Mouse (Mus musculus) urinary bladder, adult 18-20 months (tissue): Measurements from ENCODE around the gene Cd200r3.

Experiments used
- DNase-seq, 2 experiments: peaks; one replicate each; pipeline ENCODE4 v3.0.0; 2022; ENCODE audit warnings: low spot score in 2 of 2, mixed read lengths in 2 of 2

The Cd200r3 gene

DNA sequence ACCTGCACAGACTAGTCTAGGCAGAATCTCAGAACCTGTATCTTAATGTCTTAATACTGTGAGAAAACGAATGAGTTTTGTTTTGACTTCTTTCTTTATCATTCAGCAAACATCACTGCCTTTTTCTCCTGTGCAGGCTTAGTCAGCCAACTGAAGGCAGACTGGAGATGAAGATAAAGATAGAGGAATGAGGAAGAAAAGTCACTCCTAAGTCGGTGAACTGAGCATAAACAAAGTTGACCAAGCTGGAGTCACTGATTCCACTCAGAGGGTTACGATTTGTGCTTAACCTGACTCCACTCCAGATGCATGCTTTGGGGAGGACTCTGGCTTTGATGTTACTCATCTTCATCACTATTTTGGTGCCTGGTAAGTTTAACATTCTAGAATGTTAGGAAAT lies at the start of gene Cd200r3:
Gene Cd200r3 (plus strand): TSS at position 211 of the 400 bp plus-strand sequence.
- DNase-seq = peak in 1 of 2 experiments; percentile 25

DNA sequence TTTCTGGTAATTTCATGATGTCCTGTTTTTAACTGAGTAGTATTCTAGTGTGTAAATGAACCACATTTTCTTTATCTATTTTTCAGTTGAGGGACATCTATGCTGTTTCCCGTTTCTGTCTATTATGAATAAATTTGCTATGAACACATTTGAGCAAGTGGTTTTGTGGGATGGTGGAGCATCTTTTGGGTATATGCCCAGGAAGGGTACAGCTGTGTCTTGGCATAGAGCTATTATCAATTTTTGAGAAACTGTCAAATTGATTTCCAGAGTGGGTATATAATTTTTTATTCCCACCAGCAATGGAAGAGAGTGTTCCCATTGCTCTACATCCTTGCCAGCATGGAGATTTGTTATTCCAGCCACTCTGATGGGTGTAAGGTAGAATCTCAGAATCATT lies 11.5 kb upstream of the Cd200r3 start:
- no peak for DNase-seq

DNA sequence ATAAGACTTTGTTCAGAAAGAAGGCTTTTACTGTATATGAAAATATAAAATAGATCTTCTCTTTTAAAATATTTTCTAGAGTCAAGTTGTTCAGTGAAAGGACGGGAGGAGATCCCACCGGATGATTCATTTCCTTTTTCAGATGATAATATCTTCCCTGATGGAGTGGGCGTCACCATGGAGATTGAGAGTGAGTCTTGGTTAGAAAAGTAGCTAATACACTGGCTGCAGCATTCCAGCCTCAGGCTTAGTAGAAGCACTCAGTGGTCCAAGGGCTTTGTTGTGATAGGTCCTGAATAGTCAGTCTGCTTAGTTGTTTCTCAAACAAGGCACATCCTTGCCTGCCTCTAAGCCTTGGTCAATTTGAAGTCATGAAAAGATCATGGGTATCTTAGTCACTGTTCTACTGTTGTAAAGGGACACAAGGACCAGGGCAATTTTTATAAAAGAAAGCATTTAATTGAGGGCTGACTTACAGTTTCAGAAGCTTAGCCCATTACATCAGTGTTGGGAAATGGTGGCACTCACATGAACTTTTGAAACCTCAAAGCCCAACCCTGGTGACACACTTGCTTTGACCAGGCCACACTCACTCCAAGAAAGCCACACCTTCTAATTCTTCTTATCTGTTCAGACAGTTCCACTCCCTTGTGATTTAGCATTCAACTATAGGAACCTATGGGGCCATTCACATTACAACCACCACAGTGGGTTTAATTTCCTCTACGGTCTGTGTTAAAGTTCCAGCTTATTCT lies 8.1 kb downstream of the Cd200r3 start:
- no peak for DNase-seq

DNA sequence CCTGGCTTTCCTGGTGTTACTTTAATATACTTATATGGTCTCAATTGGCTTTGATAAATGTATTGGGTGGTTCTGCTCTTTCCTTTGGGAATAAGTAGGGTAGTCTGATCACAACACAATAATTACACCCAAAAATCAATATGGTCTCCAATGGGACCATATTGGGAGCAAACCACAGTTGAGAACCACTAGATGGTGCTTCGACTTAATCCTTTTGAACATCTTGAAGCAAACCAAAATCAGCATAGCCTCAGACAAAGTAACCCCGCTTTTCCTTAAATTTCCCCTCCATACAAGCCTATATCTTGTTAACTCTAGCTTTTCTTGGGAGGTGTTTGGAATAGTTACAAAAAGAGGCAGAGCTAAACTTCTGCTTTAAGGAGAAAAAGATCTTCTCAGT lies 18.8 kb downstream of the Cd200r3 start:
- DNase-seq = no peak

DNA sequence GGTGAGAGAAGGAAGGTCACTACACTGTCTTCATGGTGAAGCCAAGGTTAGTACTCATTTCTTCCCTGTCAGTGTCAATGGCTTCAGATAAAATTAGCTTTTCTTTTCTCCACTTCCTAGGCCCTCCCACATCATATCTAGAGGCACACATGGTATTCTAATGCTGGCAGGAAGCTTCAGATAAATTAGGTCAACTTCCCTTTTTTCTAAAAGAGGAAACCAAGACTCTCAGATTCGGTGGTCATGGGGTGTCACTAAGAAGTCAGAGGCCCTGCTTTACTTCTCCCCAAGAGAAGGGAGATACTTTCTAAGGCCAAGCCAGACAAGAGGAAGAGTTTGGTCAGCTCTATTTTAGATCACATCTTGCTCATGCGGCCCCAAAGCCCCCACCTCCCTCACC lies 19.3 kb downstream of the Cd200r3 start:
- DNase-seq = no peak

DNA sequence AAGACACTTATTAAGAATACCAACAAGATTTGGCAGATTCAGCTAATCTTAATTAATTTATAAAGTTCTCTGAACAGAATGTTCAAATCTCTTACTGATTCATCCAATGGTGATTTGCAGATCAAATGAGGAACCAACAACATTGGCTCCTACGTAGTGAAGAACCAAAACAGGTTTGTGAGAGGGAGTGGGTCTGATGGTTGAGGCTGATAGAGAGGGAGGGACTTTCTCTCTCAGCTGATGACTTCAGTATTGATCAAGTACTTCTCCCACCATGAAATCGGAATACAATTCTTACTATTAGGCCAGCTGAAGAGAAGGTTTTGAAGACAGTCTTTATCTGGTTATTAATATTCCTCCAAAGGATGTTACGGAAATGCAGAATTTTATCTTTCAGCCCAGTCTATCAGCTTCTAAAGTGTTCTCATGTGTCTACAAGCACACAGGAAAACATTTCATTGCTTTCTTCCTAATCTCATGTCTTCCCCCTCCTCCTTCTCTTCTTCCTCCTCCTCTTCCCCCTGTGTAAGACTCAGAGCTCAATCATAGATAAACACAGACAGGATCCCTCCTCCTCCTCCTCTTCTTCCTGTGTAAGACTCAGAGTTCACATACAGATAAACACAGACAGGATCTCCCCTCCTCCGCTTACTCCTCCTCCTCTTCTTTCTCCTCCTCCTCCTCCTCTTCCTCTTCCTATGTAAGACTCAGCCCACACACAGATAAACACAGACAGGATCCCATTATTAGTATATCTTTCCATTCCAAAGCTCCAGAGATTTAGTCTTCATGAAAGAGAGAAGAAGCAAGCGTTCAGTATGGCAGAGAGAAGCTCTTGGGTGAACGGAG lies 21.3 kb downstream of the Cd200r3 start:
- no peak for DNase-seq

DNA sequence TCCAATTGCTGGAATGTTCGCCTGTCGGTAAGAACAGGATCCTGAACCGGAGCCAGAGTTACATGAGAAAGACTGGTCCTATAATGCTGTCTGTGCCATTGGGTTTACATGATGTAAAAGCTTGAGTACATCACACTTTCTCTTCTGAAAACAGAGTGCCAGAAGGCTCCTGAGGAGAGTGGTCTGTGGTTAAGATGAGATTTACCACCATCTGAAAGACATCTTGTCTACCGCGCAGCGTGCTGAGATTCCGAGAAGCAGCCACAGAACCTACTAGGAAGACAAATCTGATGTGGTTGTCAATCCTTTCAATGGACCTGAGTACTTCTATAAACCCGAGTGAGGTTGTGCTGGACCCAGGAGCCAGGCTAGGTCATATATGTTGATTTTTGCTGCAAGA lies 21.9 kb downstream of the Cd200r3 start:
- DNase-seq = no peak

DNA sequence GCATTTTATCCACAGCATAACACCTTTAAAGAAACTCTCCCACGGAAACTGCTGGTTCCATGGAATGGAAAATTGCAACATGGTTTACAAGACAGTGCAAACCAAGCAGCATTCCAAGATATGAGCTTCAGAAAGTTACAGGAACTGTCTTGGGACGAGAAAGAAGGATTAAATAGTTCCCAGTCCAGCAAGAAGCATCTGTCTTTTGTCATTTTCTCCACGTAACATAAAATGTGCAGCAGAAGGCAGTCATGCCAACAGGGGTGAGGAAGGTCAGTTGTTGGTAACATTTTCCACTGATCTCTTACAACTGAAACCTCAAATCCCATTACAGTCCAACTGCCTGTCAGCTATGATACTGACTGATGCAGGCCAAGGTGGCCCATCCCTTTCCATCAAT lies 22.4 kb downstream of the Cd200r3 start:
- no peak for DNase-seq

DNA sequence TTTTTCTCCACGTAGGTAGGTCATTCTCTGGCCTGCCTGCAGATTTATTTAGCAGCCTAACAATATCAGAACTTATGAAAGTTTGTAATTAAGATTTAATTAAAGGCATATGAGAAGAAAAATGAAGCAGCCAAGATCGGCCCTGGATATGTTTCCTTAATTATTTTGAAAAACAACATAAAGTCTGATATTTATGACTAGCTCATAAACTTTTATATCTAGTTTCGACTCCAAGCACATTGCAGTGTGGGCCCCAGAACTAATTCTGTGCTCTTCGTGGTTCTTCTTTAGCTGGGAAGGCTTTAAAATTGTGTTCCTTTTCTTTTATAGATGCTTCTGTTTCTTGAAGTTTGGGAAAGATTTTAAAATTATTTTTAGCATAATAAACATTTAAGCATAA lies 23.4 kb downstream of the Cd200r3 start:
- no peak for DNase-seq

DNA sequence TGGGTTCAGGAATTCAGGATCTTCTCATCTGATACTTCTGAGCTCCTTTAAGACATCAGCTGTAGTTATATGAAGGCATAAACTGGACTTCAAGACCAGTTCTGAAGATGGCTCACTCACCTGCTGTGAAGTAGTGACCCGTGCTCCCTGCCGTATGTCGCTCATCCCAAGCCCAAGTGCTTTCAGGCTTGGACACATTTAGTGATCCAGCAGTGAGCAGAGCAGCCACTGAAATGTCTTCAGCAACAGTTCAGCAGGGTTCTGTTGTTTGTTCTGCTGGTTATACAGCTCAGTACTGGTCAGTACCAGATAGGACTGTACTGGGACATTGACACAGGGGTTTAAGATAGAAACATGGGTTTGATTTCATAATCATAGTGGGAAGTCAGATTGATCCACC lies 24.6 kb downstream of the Cd200r3 start:
- DNase-seq = no peak

DNA sequence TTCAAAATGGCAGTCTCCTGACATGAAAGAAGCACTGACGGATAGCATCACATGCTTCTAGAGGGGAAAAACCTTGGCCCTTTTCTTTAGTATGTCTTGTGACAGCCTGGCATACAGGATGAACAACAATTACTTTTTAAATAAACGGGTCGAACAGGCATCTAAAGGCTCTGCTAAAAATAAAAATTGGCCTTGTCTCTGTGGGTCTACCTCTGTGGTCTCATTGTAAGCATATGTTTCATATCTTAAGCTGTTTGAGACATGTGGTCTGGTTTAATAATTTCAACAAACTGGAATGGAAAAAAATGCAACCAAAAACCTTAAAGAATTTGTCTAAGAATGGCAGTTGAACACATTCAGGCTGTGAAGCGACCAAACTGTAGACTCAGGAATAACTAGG lies 27.4 kb downstream of the Cd200r3 start:
- no peak for DNase-seq

DNA sequence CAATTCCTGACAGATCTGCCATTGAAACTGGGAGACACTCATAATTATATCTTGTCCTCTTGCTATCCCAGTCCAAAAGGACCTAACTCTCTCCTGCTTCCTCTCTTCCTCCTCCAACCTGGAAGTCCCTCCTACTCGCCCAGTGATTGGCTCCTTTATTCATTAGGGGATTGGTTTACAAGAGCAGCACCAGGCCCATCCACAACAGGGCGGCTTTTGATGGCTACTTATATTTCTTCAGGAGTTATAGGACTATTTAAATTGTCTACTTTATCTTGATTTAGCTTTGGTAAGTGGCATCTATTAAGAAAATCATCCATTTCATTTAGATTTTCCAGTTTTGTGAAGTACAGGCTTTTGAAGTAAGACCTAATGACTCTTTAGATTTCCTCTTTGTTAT lies 30.6 kb downstream of the Cd200r3 start:
- no peak for DNase-seq

DNA sequence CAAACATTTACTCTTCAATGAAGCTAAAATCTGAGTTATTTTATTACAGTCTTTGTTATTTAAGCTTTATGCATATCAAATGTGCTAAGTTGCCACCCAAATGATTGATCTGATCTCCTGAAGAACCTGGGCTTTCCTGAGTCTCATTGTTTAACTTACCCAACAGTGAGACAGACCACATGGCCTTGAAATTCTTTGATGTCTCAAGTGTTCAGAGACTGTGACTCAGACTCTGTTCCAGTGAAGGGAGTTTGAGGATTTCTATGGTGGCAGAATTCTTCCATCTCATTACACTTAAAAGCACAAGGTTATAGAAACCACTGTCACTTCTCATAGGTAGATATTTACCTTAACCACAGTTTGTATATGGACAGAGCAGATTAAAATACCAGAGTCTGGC lies 32.6 kb downstream of the Cd200r3 start:
- no peak for DNase-seq

DNA sequence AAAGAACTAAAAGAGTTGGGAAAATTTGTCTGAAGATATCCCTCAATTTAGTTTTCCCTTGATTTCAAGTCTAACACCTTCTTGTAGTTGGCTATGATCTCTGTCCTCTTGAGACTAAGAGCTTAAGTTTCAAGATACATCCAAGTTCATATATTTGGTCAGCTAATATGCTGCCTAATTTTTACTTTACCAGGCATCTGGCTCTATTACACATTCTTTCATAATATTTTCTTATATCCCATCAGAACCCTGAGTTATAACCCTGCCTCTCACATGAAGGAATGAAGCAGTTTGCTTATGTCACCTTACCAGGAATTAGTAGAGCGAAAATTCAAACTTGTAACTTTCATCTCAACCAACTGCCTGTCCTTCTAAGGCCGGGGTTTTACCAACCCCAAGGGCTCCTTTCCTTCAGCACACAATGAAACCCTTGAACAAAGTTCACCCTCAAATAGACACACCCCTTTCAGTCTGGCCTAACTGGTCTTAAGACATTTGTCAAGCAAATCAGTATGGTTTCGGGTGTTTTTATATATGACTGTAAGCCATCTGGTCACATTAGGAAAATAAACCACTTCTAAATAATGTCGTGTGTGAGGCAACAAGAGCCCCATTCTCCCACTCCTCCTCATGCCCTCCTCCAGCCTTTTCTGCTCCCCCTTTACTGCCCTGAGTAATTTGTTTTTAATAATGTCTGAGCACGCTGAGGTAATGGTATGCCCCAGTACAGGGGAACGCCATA lies 33.6 kb downstream of the Cd200r3 start:
- no peak for DNase-seq

DNA sequence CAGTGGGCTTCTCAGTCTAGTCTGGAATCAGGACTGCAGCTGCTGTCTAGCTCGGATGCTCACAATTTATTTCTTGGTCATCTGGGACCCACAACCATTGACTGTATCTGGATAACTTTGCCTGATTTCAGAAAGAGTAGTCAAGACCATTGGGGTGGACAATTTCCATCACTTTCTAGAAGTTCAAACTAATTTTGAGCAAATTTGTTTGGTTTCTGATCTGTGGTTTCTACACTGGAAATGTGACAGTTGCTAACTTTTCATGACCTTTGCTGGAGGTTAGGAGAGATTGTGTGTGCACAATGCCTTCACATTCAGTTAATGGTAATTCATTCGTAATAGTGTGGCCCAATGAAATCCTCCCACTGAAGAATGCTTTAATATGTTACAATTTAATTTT lies 34.7 kb downstream of the Cd200r3 start:
- DNase-seq = no peak

DNA sequence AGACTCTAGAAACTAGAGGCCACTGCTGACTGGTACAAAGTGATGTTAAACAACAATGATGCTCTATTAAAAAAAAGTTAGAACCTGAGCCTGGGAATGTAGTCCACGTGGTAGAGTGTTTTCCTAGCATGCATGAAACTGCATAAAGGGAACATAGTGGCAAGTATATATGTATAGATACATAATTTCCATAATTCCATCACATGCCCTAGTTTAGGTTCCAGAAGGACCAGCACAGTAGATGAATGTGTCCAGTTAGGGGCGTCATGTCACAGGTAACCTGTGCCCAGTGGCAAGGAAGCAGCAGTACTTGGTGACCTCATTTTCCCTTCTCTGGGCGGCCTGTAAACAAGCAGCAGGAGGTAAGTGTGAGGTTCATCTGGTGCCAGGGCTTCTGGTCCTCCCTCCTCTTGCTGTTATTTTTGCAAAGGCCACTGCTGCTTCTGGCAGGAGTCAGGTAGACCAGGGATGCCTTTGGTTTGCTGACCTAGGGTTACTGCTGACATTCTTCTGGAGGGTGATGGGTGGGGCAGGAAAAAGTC lies 35.9 kb downstream of the Cd200r3 start:
- DNase-seq = no peak

DNA sequence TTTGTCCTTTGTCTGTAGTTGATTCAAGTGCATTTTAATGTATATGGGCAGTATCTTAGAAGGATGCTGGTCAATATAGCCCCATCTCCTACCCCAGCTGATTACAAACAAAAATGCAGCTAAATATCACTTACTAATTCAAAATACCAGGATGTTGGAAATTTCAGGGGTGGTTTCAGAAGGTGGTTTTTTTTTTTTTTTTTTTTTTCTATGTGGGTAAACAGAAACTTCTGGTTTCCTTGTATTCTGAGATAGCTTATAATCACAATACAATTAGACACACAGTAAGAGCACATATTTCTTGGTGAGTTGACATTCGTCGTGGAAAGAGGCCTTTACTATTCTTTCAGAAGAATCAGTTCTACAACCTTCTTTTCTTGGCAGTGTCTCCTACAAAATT lies 39.5 kb downstream of the Cd200r3 start:
- DNase-seq = no peak

DNA sequence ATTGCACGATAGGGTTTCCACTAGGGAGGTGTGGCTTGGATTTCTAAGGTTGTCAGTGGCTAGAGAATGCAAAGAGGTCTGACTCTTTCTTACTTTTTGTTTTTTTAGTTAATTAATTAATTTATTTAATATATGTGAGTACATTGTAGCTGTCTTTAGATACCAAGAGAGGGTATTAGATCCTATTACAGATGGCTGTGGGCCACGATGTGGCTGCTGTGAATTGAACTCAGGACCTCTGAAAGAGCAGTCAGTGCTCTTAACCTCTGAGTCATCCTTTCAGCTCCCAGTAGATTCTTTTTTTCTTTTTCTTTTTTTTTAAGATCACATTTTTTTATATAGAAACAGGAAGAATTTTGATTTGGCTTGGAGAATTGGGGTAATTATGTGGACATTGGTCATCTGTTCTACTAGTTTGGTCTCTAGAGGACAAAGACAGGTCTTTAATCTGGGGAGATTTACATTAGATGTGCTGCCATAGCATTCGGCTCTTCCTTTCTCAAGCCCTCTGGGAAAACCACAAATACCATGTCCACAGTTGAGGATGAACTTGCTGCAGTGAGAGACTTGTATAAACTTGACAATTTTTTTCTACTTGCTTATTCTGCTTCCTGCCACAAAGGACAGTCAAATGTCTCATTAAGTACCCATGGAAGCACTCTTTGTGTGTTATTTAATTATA lies 40.0 kb downstream of the Cd200r3 start:
- no peak for DNase-seq

DNA sequence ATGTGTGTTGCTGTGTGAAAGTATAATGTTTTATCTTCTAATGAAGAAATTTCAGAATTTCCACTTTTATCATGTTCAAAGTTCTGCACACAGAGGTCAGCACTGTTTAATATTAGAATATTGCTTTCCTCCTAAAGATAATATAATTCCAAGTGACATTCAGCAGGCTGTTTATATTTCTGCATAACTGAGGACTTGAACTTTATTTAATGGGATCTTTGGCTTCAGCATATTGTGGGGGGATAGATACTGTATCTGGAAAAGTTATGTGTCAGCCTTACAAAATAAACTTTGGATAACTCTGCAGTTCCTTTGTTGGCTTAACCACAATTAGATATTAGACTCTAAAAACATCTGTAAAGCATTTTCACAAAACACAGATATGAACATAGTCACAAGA lies 40.6 kb downstream of the Cd200r3 start:
- DNase-seq = no peak

DNA sequence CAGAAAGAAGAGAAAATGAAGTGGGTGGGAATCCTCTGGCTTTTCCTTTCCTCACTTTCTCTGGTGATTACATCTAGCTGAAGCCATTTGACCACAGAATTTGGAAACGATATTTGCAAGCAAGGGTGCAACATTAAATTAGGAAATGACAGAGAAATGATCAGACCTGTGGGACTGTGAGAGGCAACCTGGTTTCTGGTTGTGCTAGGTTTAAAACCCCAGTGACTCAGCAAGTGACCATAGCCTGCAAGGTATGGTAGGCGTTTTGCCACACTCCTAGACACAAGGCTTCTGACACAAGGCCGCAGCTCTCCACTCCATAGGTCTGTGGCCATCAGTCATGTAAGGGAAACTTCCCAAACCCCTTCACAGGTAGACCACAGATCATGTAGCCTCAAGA lies 41.4 kb downstream of the Cd200r3 start:
- no peak for DNase-seq

DNA sequence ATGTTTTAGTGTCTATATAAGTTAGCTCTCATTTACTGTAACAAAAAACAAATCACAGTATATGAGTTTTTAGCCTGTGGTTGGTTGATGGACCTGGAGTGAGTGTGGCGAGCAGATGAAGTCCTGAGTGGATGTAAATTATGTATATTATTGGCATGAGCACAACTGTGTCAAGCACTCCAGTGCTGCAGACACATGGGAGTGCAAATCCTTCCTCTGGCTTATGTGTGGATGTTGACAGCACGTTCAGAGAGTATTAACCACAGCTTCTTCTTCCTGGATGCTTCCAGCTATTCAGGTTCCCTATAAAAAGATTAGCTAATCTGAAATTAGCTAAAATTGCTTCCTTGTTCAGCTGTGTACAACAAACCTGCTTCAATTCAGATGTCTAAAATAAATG lies 42.6 kb downstream of the Cd200r3 start:
- no peak for DNase-seq
